Mouse (Mus musculus) spleen, embryonic (tissue): ENCODE measurements around the gene Tmem28.

Experiments
- CTCF ChIA-PET: fragments of 350-600 bp; sonication (Branson Sonifier 250); formaldehyde crosslinking; loops from one replicate; lab custom pipeline; 2022; lab: Charles Lee

The Tmem28 gene

GRCm38 (mm10) chrX:99820790-99821395 is at the start of gene Tmem28:
Gene Tmem28, plus strand, starts transcription at chrX:99821021.
- CTCF ChIA-PET = no interaction called here

GRCm38 (mm10) chrX:99780308-99780707 is 40.5 kb upstream of the Tmem28 start:
- CTCF ChIA-PET = no interaction called here

- CTCF ChIA-PET = no interaction called here
Measured at GRCm38 (mm10) chrX:99808375-99808774, 12.4 kb upstream of the Tmem28 start.

- CTCF ChIA-PET = no interaction called here
Measured at GRCm38 (mm10) chrX:99819395-99819935, 1.4 kb upstream of the Tmem28 start.

- CTCF ChIA-PET = no interaction called here
Measured at GRCm38 (mm10) chrX:99819936-99820789, 658 bp upstream of the Tmem28 start.

GRCm38 (mm10) chrX:99842090-99842489 is 21.3 kb downstream of the Tmem28 start:
- CTCF ChIA-PET = no interaction called here

GRCm38 (mm10) chrX:99853261-99853741 is 32.5 kb downstream of the Tmem28 start:
- CTCF ChIA-PET = no interaction called here

- CTCF ChIA-PET = interaction anchor here (0.7 kb wide), 1 partner anchor 20 kb away, joined by 5 read pairs; no protein-coding TSS in a partner anchor
Measured at GRCm38 (mm10) chrX:99853834-99854233, 33.0 kb downstream of the Tmem28 start.

GRCm38 (mm10) chrX:99872228-99872627 is 51.4 kb downstream of the Tmem28 start:
- CTCF ChIA-PET = no interaction called here

- CTCF ChIA-PET = no interaction called here
Measured at GRCm38 (mm10) chrX:99872632-99873201, 51.9 kb downstream of the Tmem28 start.

GRCm38 (mm10) chrX:99873259-99873919 is 52.6 kb downstream of the Tmem28 start:
- CTCF ChIA-PET = no interaction called here

- CTCF ChIA-PET = no interaction called here
Measured at GRCm38 (mm10) chrX:99873920-99874296, 53.1 kb downstream of the Tmem28 start.

GRCm38 (mm10) chrX:99876781-99877180 is 56.0 kb downstream of the Tmem28 start:
- CTCF ChIA-PET = no interaction called here

- CTCF ChIA-PET = no interaction called here
Measured at GRCm38 (mm10) chrX:99883396-99883795, 62.6 kb downstream of the Tmem28 start.
